Mouse (Mus musculus) brain, embryonic 14.5 days (tissue): Measurements from ENCODE around the gene Dao.

Experiments used
- CTCF ChIP-seq: fragments of 200-500 bp; IDR thresholded peaks from 2 replicates; pipeline ENCODE4 v1.5.1; 2012; ENCODE audit warnings: inconsistent platforms, mild to moderate bottlenecking, moderate library complexity, borderline replicate concordance; ENCODE audit not compliant: insufficient read depth, insufficient read length; ENCODE audit errors: extremely low read depth
- POLR2A ChIP-seq: fragments of 200-500 bp; IDR thresholded peaks from 2 replicates; pipeline ENCODE4 v1.6.1; 2012; ENCODE audit warnings: mild to moderate bottlenecking, inconsistent platforms, borderline replicate concordance; ENCODE audit not compliant: poor library complexity, insufficient read depth, insufficient read length, severe bottlenecking; ENCODE audit errors: extremely low read depth

DNA sequence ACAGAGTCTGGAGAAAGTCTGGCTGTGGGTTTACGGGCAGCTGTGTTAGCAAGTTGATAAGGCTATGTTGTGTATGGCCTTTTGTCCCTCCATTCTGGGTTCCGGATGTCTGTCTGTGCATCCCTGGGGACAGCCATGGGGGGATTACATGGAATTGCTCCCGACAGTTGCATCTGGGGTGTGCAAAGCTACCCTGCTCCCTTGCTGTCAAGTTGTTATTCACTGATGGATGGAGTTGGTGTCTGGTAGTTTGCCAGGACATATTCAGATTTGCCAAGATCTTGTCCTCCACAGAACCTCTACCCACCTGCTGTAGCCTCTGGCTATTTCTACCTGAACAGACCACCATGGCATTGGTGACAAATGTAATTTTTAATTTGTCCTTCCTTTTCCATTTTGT is 42.6 kb downstream of the Dao start:
- TF ChIP-seq POLR2A (no peak), CTCF (no peak)
